Mouse (Mus musculus): ENCODE measurements at regions not wholly inside any gene's neighbourhood (a gene's known extent, or its start where the extent isn't known, plus 50 kb on each side); places are given as distances from the start of the nearest gene placed in this dataset.

GRCm38 (mm10) chr6:99994026-99994425 lies 267.8 kb upstream of the Prok2 start:
- DNase-seq = peak; percentile 68
- intact Hi-C loops (cut with DNase I) = no loop called here

GRCm38 (mm10) chr6:99991079-99991478 lies 264.9 kb upstream of the Prok2 start:
- intact Hi-C loops (cut with DNase I) = no loop called here
- DNase-seq = peak; percentile 90

- DNase-seq = no peak
- intact Hi-C loops (cut with DNase I) = no loop called here
Observed at GRCm38 (mm10) chr6:99990604-99991003, 264.4 kb upstream of the Prok2 start.

- no peak for DNase-seq
- intact Hi-C loops (cut with DNase I) = no loop called here
Observed at GRCm38 (mm10) chr6:99986449-99986848, 260.3 kb upstream of the Prok2 start.

GRCm38 (mm10) chr6:99985322-99985721 lies 259.1 kb upstream of the Prok2 start:
- DNase-seq = no peak
- intact Hi-C loops (cut with DNase I) = no loop called here

DNA sequence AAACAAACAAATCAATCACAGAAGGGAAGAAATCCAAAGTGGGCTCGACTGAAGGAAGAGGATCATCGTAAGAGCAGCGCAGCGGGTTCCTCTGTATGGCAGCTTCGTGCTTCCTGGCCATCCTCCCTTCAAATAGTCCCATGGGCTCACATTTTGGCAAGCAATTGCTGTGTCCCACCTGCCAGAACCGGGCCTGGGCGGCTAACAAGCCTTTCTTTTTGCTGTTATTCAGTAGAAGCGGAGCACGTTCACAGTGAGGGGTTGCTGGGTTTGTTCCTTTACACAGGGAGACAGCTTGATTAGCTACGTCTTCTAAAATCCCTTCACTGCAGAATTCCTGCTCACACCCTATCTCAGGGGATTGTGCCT lies 258.6 kb upstream of the Prok2 start:
- DNase-seq = peak; percentile 20
- intact Hi-C loops (cut with DNase I) = no loop called here

GRCm38 (mm10) chr6:99984057-99984855 lies 258.1 kb upstream of the Prok2 start:
- intact Hi-C loops (cut with DNase I) = no loop called here

DNA sequence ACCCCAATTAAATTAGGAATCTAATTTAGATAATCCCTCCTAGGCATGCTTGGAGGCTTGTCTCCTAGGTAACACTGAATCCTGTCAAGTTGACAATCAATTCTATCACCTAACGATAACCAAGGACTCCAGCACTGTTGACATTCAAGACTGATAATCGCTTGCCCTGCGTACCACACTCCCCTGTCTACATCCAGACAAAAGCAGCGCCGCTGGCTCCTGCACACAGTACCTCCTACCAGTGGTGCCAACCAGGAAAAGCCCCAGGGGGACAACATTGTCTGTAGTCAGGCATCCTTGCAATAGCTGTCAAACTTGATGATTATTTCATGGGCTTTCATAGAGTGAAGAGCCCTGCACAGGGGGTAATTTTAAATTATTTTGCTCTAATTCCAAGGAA lies 253.4 kb upstream of the Prok2 start:
- intact Hi-C loops (cut with DNase I) = no loop called here
- DNase-seq = no peak

More at GRCm38 (mm10) chr6:99984057-99984855, 258.1 kb upstream of the Prok2 start:
- DNase-seq = no peak

GRCm38 (mm10) chr6:99978164-99978746 lies 252.1 kb upstream of the Prok2 start:
- DNase-seq = no peak
- intact Hi-C loops (cut with DNase I) = no loop called here

- intact Hi-C loops (cut with DNase I) = no loop called here
Observed at GRCm38 (mm10) chr6:99976144-99976543, 250.0 kb upstream of the Prok2 start.

GRCm38 (mm10) chr6:99975486-99975885 lies 249.3 kb upstream of the Prok2 start:
- no peak for DNase-seq
- intact Hi-C loops (cut with DNase I) = no loop called here

More at GRCm38 (mm10) chr6:99976144-99976543, 250.0 kb upstream of the Prok2 start:
- no peak for DNase-seq

- DNase-seq = peak; percentile 26
- intact Hi-C loops (cut with DNase I) = no loop called here
Observed at GRCm38 (mm10) chr6:99974464-99974863, 248.3 kb upstream of the Prok2 start.

- peak; percentile 92 for DNase-seq
- intact Hi-C loops (cut with DNase I) = no loop called here
Observed at GRCm38 (mm10) chr6:99971376-99971775, 245.2 kb upstream of the Prok2 start.

- intact Hi-C loops (cut with DNase I) = no loop called here
- DNase-seq = peak; percentile 98
Observed at GRCm38 (mm10) chr6:99968889-99969288, 242.7 kb upstream of the Prok2 start.

GRCm38 (mm10) chr6:99967465-99967864 lies 241.3 kb upstream of the Prok2 start:
- intact Hi-C loops (cut with DNase I) = no loop called here
- DNase-seq = peak; percentile 67

- intact Hi-C loops (cut with DNase I) = no loop called here
- DNase-seq = no peak
Observed at GRCm38 (mm10) chr6:99964540-99964939, 238.3 kb upstream of the Prok2 start.

DNA sequence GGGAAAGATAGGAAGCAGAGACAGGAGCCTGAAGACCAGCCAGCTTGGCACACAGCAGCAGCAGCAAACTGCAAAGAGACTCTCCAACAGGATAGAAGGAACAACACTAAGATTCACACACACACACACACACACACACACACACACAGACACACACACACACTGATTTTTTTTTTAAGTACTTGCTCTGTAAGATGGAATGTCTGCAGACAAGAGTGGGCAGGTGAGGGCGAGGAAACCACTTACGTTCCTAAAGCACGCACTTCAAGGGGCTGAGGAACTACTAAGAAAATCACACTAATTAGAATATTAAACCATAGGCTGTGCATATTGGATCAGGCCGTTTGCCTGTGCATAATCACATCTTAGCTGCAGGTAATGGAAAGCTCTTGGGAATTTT lies 237.8 kb upstream of the Prok2 start:
- DNase-seq = no peak
- intact Hi-C loops (cut with DNase I) = no loop called here

DNA sequence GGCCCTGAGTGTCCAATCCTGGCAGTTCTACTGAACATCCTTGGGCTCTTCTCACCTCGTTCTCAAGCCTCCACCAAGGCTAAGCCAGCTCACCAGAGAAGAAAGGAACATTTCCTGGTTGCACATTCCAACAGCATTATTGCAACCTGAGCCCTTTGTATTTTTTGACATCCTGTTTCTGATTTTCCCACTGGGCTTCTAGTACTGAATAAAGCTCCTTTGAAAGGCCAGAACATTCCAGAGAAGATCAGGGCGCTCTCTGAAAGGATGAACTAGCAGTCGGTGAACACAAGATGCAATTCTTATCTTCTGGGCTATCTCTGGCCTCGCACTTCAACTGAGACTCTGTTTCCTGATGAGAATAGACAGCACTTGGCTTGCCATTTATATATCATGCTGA lies 233.2 kb upstream of the Prok2 start:
- no peak for DNase-seq
- intact Hi-C loops (cut with DNase I) = no loop called here

GRCm38 (mm10) chr6:99954832-99955830 lies 228.9 kb upstream of the Prok2 start:
- DNase-seq = peak; percentile 82
- intact Hi-C loops (cut with DNase I) = no loop called here

DNA sequence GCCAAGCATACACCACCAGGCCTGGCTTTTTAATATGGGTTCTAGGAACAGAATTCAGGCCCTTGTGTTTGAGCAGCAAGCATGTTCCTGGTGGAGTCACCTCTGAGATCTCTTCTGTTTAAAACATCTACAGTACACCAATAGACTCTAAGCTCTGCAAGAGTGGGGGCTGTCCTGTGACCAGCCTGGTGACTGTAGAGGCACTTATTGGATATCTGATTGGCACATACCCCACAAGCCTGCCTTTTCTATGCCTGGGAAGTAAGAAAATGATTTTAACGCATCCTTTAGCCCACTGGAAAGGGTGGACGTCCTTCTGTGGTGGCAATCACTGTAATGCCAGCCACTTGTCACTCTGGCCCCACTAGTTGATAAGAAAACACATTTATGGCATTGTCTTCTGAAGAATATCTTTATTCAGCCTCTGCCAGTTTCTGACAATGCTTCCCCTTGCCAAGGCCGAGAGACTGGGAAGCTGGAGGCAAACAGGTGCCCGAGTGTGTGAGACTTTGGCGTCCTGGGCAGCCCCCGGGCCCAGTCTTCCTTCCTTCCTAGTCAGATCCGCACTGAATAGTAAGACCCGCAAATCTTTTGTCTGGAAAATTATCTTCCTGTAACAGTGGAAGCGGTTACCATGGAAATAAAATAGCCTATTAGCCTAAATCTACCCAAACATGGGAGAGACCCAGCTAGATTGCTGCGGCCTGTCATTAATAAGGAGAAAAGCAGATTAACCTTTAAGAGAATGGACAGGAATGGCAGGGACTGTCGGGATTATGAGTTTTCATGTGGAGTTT lies 228.0 kb upstream of the Prok2 start:
- DNase-seq = no peak
- intact Hi-C loops (cut with DNase I) = no loop called here

All from left cerebral cortex, postnatal 4 days (tissue).